Mouse (Mus musculus) kidney, postnatal 4 days (tissue): ENCODE measurements at regions not wholly inside any gene's neighbourhood (a gene's known extent, or its start where the extent isn't known, plus 50 kb on each side); places are given as distances from the start of the nearest gene placed in this dataset.
A peak's percentile ranks its signal among the peaks of the same experiment; 100 is the strongest.

Experiments used
- DNase-seq, 2 experiments: peaks; one replicate each; pipeline ENCODE4 v3.0.0; 2021; ENCODE audit warnings: mixed read lengths in 2 of 2

GRCm38 (mm10) chr4:152725423-152725822, 247.8 kb upstream of the Kcnab2 start:
- DNase-seq: no peak

DNA sequence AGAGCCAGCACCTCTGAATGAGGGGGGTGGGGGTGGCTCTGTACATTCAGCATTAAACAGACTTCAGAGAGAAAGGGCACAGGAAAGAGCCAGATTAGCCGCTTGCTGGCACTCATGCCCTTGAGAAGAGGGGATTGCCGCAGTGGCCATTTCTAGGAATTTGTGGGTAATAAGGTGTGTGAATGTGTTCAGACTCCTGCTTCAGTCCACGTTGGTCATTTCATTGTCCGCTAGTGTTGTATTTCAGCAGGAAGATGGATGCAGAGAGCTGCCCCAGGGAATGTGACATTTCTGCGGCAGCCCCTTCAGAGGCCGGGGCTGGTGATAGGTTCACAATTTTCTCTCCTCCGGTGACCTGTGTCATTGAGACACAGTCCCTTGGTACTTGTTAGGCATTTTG, 247.1 kb upstream of the Kcnab2 start:
- DNase-seq: no peak

DNA sequence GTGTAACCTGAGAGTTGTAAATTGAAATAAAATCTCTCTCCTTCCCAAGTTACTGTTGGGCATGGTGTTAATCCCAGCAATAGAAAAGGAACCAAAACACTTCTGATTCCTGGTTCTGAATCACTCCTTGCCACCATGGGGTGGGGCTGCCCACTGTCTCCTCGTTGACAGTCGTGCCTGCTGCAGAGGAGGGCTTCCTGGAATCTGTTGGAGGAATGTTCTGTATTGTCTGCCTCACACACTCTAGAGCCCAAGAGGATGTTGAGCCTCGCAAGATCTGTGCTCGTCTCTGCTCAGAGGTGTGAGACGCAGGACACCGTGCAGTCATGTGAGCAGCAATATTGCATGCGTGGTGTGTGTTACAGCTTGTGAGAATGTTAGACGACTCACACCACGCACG, 246.4 kb upstream of the Kcnab2 start:
- no peak for DNase-seq

DNA sequence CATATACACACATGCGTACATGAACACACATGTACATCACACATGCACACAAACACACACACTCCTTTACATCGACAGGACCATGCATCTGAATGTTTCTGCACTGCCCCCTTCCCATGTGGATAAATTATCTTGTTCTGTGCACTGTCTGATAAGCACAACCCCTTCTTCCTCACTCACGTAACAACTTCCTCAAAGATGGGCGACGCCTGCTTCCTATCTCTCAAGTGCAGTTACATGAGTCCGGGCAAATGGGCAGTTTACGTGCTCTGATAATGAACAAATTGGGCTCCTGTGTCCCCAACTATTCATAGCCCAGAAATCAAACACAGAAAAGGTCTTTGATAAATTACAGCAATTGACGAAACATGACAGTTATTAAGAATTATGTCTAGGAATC, 242.9 kb upstream of the Kcnab2 start:
- DNase-seq: no peak

GRCm38 (mm10) chr4:152719416-152720127, 241.9 kb upstream of the Kcnab2 start:
- no peak for DNase-seq

- DNase-seq: no peak
Measured at GRCm38 (mm10) chr4:152710339-152710738, 232.7 kb upstream of the Kcnab2 start.

GRCm38 (mm10) chr4:152700217-152700616, 222.5 kb upstream of the Kcnab2 start:
- peak; percentile 31 to 42 for DNase-seq

- DNase-seq: peak in 1 of 2 experiments; percentile 22
Measured at GRCm38 (mm10) chr4:152697247-152697960, 219.7 kb upstream of the Kcnab2 start.

DNA sequence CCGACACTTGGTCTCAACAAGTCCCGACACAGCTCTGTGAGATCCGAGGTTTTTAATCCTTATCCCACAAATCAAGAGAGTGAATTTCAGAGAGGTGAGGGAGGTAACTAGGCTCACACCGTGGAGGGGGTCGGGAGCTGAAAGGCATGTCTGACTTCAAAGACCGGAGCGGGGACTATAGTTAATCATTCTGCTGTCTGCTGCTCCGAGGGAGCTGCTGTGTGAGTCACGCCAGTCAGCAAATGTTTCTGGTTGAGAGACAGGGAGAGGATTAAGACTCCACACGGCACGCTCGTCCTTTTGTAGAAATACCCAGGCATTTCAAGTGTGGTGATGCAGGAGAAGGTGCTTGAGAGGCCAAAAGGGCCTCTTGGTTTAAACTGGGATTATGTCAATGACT, 214.1 kb upstream of the Kcnab2 start:
- DNase-seq: peak; percentile 26 to 40

DNA sequence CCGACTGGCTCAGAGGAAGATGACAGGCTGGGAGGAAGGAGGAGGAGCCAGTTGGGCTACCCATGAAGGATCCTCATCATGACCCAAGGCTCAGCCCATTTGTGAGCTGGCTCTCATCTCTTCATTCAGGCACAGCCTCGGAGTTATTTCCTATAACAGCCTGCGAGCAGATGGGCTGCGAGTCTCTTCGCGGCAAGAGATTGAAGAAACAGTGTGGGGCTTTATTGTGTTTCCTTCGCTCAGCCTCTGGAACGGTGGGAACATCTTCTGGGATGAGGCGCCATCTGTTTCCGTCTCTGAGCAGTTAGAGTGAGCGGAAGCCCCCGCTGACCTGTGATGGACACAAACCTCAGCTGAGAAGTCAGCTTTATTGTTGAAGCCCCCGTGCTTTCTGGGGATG, 213.6 kb upstream of the Kcnab2 start:
- DNase-seq: no peak

DNA sequence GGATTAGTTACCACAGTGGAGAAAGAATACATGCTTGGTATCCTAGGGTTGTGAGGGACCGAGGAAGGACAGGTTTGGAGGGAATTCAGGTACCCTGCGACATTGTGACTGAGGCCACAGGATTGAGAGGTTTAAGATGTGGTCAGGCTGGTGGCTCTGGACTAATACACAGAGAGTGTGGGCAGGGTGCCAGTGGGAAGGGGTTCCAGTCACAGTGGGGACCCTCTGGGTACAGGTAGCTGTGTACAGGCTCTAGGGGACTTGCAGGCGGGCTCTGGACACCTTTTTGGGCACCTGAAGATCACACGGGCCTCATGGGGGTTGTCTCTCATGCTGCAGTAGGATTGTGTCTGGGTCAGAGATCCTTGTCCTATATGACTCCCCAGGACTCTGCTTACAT, 213.1 kb upstream of the Kcnab2 start:
- no peak for DNase-seq

DNA sequence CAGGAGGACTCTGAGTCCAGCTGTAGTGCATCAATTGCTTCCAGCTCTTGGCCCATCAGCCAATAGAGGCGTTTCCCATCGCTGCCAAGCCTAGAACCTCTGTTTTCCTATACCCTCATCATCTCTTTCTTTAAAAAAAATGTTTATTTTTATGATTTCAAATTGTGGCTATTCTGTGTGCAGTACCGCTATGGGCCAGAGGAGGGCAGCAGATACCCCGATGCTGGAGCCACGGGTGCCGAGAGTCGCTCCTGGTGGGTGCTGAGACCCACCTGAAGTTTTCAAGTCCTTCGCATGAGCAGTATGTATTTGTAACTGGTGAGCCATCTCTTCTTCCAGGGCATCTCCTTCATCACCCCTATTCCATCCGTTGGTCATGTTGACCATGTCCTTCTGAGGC, 212.2 kb upstream of the Kcnab2 start:
- no peak for DNase-seq

DNA sequence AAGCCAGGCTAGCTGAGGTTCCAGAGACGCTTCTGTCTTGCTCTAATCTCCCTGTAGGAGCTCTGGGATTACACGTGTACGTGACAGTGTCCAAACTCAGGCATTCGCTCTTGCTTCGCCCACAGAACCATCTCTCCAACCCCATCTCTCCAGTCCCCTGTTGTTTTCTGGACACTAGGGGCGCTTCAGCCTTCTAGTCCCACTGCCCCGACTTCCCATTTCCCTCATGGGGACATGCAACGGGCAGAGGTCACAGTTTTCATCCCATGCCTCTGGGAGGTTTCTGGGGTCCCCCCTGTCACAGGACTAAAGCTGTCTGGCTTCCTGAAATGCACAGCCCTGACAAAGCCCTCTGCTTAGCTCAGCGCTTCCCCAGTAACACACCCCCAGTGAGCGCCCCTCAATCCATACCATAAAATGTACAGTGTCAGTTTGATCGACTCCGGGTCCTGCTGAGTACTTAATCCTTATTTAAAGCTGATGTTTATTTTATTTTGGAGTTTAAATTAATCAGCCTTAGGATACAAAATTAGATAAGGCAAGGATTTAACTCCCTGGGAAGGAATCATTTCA, 208.9 kb upstream of the Kcnab2 start:
- no peak for DNase-seq

DNA sequence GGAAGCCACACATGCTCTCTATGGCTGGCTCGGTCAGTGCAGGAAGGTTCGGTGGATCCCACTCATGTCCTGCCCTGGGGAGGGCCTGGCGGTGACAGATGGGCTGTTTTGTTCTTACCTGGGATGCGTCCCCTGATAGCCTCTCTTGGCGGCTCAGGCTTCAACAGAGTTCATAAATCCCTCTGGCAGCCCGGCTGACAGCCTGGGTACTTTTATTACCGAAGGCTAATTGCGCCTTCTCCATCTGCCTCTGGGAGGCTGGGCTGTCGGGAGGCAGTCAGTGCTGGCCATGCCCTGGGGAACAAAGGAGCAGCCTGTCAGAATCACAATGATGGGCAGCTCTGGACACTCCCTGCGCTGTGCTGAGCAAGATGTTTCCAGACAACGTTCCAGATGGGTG, 196.5 kb upstream of the Kcnab2 start:
- DNase-seq: no peak

DNA sequence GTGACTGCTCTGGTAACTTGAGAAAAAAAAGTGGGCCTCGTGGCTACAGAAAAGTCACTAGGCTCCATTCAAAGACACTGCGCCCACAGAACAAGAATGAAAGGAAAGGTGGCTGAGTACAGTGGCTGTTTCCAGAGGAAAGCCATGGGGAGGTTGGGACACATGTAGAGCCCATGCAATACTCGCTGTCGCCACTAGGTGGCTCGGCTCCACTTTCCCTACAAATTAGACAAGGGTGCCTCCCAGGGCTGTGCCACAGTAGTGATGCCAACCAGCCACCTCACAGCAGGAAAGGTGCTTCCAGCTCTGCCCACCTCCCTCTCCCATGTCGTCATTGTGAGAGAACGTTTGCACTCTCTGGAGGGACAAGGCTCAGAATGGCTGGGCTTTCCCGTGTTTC, 185.8 kb upstream of the Kcnab2 start:
- peak; percentile 47 to 49 for DNase-seq

- no peak for DNase-seq
Measured at GRCm38 (mm10) chr4:152663069-152663468, 185.4 kb upstream of the Kcnab2 start.

- no peak for DNase-seq
Measured at GRCm38 (mm10) chr4:152662439-152662838, 184.8 kb upstream of the Kcnab2 start.

DNA sequence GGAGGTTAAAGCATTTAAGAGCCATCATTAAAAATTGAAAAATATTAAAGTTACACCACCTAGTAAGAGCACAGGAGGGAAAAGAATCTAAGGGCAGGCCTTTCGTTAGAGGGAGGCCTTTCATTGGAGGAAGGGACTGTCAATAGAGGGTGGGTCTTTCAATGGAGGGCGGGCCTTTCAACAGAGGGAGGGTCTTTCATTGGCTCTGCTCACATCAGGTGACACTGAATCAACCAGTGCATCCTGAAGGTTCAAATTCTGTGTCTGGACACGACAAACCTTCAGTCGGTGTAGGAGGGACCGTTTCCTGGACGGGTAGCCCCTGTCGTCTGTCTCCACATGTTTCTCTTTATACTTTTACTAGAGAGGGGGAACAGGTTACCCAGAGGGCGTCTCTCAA, 172.5 kb upstream of the Kcnab2 start:
- peak in 1 of 2 experiments; percentile 39 for DNase-seq

DNA sequence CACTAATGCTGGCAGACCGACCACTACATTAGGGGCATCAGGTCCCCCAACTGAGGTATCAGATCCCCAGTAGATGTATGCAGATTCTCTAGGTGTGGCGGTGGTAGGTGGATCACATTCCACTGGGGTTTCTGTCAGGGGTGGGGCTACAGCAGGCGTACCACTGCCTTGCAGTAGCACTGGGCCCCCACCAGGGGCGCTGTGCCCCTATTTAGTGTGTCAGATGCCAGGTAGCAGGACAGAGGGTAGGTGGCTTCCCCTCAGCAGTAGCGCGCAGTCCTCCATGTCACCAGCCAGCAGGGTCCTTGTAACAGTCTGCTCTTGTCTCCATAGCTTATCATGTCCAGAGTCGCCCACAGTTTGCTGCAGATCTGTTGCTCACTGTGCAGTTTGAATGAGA, 169.9 kb upstream of the Kcnab2 start:
- peak; percentile 65 to 71 for DNase-seq

DNA sequence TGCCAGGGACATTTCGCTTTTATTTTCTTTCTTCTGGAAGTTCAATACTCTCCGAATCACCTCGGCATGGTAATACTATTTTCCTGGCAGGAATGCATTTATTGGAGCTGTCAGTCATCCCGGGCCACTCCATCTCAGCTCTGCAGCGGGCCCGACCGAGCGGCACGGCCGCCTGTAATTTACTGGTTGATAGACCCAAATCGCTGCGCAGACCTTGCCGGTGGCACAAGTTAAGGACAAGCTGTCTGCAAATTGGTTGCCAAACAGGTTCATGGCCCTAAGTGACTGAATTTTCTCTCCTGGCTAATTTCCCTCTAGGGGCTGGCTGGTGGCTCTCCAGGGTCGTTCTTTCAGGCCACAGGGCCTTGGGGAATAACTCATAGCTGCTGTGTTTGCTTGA, 169.4 kb upstream of the Kcnab2 start:
- no peak for DNase-seq

DNA sequence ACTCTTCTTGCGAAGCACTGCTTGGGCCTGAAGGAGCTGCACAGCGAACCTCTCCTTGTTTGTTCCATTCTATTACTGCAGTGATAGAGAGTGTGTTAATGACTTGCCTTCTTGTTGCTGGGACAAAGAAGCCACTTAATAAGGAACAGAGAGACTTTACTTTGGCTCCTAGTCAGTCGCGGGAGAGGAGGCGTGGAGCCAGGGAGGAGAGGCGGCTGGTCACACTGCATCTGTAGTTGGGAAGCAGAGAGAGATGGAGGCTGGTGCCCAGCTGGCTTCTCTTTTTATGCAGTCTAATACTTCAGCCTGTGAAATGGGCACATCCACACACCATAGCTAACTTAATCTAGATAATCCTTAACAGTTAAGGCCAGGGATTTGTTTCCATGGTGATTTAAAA, 159.4 kb upstream of the Kcnab2 start:
- DNase-seq: peak in 1 of 2 experiments; percentile 28

DNA sequence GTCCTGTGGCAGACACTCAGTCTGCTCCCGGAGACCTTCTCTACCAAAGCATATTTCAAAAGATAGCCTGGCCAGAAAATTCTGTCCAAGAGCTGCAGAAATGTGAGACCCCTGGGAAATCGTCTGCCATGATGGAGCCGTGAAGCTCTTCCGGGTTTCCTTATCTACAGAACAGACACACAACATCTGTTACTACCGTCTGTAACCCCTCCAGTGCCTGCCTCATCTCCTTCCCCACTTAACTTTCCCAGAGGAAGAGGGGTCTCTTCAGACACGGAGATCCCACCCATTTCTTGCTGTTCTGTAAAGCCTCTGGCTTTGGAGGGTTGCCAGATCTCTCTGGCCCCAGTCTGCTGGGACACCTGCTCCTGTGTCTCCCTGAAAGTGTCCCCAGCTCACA, 156.2 kb upstream of the Kcnab2 start:
- peak in 1 of 2 experiments; percentile 34 for DNase-seq

DNA sequence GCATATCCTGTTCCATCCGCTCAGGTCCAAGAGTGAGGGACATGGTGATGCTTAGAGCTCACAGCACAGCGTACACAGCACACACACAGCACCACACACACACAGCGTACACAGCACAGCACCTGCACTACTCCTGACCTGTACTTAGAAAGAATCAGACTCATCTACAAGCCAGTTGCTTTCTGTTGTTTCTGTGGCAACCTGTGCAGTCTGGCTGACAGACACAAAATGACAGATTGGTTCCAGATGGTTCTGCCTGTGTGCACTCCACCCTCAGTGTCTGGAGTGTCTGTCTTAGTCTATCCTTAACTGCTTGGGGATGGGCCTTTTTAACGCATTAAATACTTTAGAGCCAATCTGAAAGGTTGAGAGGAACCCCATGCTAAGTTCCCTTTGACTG, 150.4 kb upstream of the Kcnab2 start:
- DNase-seq: no peak
